33 mouse cellular contexts compared by ENCODE assay signal in genomic region chr8:13780536-13780935, GRCm38 (mm10). TPM values are rescaled to one million over a fixed set of nuclear protein-coding genes. Genes with fewer than 3 reads are reported as not detected.
DNase-seq lines count a peak whose midpoint lies in the region; ATAC-seq and TF ChIP-seq lines count a peak whose summit lies in the region.
"Had no signal": no experiment of that assay in that cellular context is flagged by ENCODE, and none has a peak within 500 bp of the region (broad histone marks: within the 10 kb centered on the region; RNA-seq: fewer than 3 reads in every experiment).

No protein-coding gene starts in this region.

- no peak overlapping the region for H3K4me3 ChIP-seq in CH12.LX (replicated peaks in 1 of 3; ENCODE audit: low read depth in 2 of 3, low read length in 2 of 3, poor library complexity in 1 of 3)
- H3K4me3 ChIP-seq: embryonic facial prominence, embryonic 12.5 days; forebrain, embryonic 12.5 days; gastrocnemius, adult 2 months; hindbrain, embryonic 10.5 days; kidney, embryonic 15.5 days; liver, embryonic 15.5 days; lung, embryonic 15.5 days; midbrain, embryonic 15.5 days; neural tube, embryonic 12.5 days had no signal

- intact Hi-C loops in heart, postnatal 36 days (cut with DNase I) = loop anchor here (10.0 kb wide), 1 partner anchor 496 kb away; the partner anchor contains the start of genes Dcun1d2 and Tmco3

- H3K4me2 ChIP-seq in CH12.LX (ENCODE audit: insufficient read depth, low read depth, poor library complexity, severe bottlenecking) = no peak overlapping the region
- H3K4me2 ChIP-seq: embryonic facial prominence, embryonic 12.5 days; forebrain, embryonic 12.5 days; heart, embryonic 11.5 days; kidney, embryonic 15.5 days; liver, embryonic 15.5 days; lung, embryonic 15.5 days; midbrain, embryonic 15.5 days; neural tube, embryonic 12.5 days had no signal

- no peaks in the 10 kb centered on the region for H3K79me2 ChIP-seq in CH12.LX (replicated peaks; ENCODE audit: control insufficient read depth, extremely low read depth, insufficient read depth, poor library complexity, severe bottlenecking)

- H3K4me1 ChIP-seq in CH12.LX (ENCODE audit: control insufficient read depth in 1 of 2, insufficient read depth in 2 of 2) = peaks cover 5 to 36% of the 10 kb centered on the region in 2 experiments; a peak in 3 of 4 replicates

- TF ChIP-seq RAD21 in CH12.LX (IDR thresholded peaks at IDR 0.05; ENCODE audit: low read depth, low read length) = no peak

- in situ Hi-C loops in CH12.LX (cut with MboI; ENCODE audit: low pct_ligation_motif_present, low pct_unique_long_range_greater_than_20kb, low sequenced_read_pairs) = loop anchor here (10.0 kb wide), 1 partner anchor 104 kb away; no protein-coding TSS in a partner anchor

- H3K9me3 ChIP-seq in CH12.LX (replicated peaks; ENCODE audit: low read length) = no peaks in the 10 kb centered on the region
- H3K9me3 ChIP-seq: embryonic facial prominence, embryonic 12.5 days; forebrain, embryonic 12.5 days; hindbrain, embryonic 10.5 days; kidney, embryonic 15.5 days; liver, embryonic 15.5 days; lung, embryonic 15.5 days; midbrain, embryonic 15.5 days; neural tube, embryonic 12.5 days had no signal

- DNase-seq in heart, adult 11 months = peak; percentile 75
- no peak for DNase-seq in heart, postnatal 36 days
- DNase-seq in CH12.LX (ENCODE audit: extremely low read depth) = peak; percentile 42
- DNase-seq in Muller cell, postnatal 12 days (ENCODE audit: inconsistent ontology term) = peak; percentile 11
- no peak for DNase-seq in cerebellum, postnatal 25 days
- DNase-seq: cerebellum, adult 18-20 months; cerebellum, postnatal 14 days; gastrocnemius, adult 2 months; kidney, postnatal 36 days; left cerebral cortex, postnatal 4 days; liver; lung, postnatal 36 days; retina, postnatal 1 day; right cerebral cortex, postnatal 25 days; spleen, adult 18-20 months; thymus, postnatal 25 days had no signal

- no peak for TF ChIP-seq POLR2A in CH12.LX (IDR thresholded peaks at IDR 0.05; ENCODE audit: low read depth, low read length)

- no peak overlapping the region for H3K9ac ChIP-seq in CH12.LX (ENCODE audit: insufficient read depth, low read depth)
- H3K9ac ChIP-seq: embryonic facial prominence, embryonic 12.5 days; forebrain, embryonic 12.5 days; kidney, embryonic 15.5 days; liver, embryonic 15.5 days; lung, embryonic 15.5 days; midbrain, embryonic 15.5 days; neural tube, embryonic 12.5 days had no signal

- dilution Hi-C loops in CH12.LX (cut with MboI; ENCODE audit: extremely low pct_ligation_motif_present, extremely low pct_unique_long_range_greater_than_20kb, low sequenced_read_pairs) = no loop called here

- no peak for TF ChIP-seq EP300 in CH12.LX (IDR thresholded peaks at IDR 0.05; ENCODE audit: low read length)

- no peak overlapping the region for H3K27ac ChIP-seq in CH12.LX (ENCODE audit: insufficient read depth, low read depth)
- H3K27ac ChIP-seq: embryonic facial prominence, embryonic 12.5 days; forebrain, embryonic 12.5 days; gastrocnemius, adult 2 months; hindbrain, embryonic 10.5 days; hindbrain, postnatal 0 days; kidney, embryonic 15.5 days; liver, embryonic 15.5 days; lung, embryonic 15.5 days; midbrain, embryonic 15.5 days; neural tube, embryonic 12.5 days had no signal

- peak; percentile 23; the same call in 1 of the 2 replicates for ATAC-seq in megakaryocyte progenitor cell, adult 5-6 weeks (replicated peaks; ENCODE audit: poor library complexity)
- ATAC-seq in cerebellum, adult (ENCODE audit: insufficient number of reproducible peaks, low FRiP score, low TSS enrichment) = no peak
- ATAC-seq: hindbrain, postnatal 0 days; intestine, postnatal 0 days; midbrain, embryonic 15.5 days had no signal

- TF ChIP-seq CTCF in CH12.LX (conservative IDR thresholded peaks at IDR 0.05 in 1 of 2, IDR thresholded peaks at IDR 0.05 in 1 of 2; ENCODE audit: low read depth in 2 of 2, low read length in 2 of 2) = no peak

- H3K27me3 ChIP-seq in CH12.LX (replicated peaks) = no peaks in the 10 kb centered on the region
- H3K27me3 ChIP-seq: embryonic facial prominence, embryonic 12.5 days; forebrain, embryonic 12.5 days; kidney, embryonic 15.5 days; liver, embryonic 15.5 days; lung, embryonic 15.5 days; midbrain, embryonic 15.5 days; neural tube, embryonic 12.5 days had no signal

- peaks cover 44 to 62% of the 10 kb centered on the region in 2 experiments for H3K36me3 ChIP-seq in CH12.LX (replicated peaks in 1 of 2; ENCODE audit: control insufficient read depth in 1 of 2, insufficient read depth in 1 of 2, low read length in 1 of 2)

TF ChIP-seq in CH12.LX, 34 proteins besides CTCF, POLR2A, EP300 and RAD21:
- TF ChIP-seq ZNF384 (IDR thresholded peaks at IDR 0.05; ENCODE audit: low read depth, low read length) (no peak), CHD2 (IDR thresholded peaks at IDR 0.05; ENCODE audit: low read length) (no peak), GABPA (IDR thresholded peaks at IDR 0.05; ENCODE audit: insufficient replicate concordance, low read depth, low read length) (no peak), UBTF (IDR thresholded peaks at IDR 0.05; ENCODE audit: low read depth, low read length) (no peak), ETS1 (conservative IDR thresholded peaks at IDR 0.05; ENCODE audit: low read depth, low read length) (no peak), ZC3H11A (IDR thresholded peaks at IDR 0.05; ENCODE audit: low read depth, low read length) (no peak), MAFK (IDR thresholded peaks at IDR 0.05; ENCODE audit: insufficient replicate concordance, low read length) (no peak; the same call in 1 of the 2 replicates), POLR2AphosphoS2 (IDR thresholded peaks at IDR 0.05; ENCODE audit: low read depth, low read length) (no peak), ZKSCAN1 (IDR thresholded peaks at IDR 0.05; ENCODE audit: borderline replicate concordance, low read depth, low read length) (no peak), MXI1 (IDR thresholded peaks at IDR 0.05; ENCODE audit: low read depth, low read length) (no peak), RCOR1 (conservative IDR thresholded peaks at IDR 0.05; ENCODE audit: low read depth, low read length) (no peak), USF2 (conservative IDR thresholded peaks at IDR 0.05; ENCODE audit: low read depth, low read length) (no peak)

RNA-seq across cellular contexts. Expression of gene Upf3a, which starts 4.9 kb away (rescaled TPM):
- 1 to 10 TPM; 7.9 to 8.3 TPM for total RNA-seq in heart, postnatal 36 days (2021)
- total RNA-seq in CH12.LX (2012; rRNA removed) (25.0 and 26.6 TPM in 2 replicates), CH12.LX (2014; rRNA removed) (16.4 and 18.1 TPM in 2 replicates)
- polyA plus RNA-seq in CH12.LX (2012; ENCODE audit: insufficient read length, low read depth) = 40.5 and 50.6 TPM in 2 replicates
- 17.4 and 24.1 TPM in 2 replicates for total RNA-seq in megakaryocyte progenitor cell, adult 5-6 weeks (2015)
- 26.0 and 26.6 TPM in 2 replicates for total RNA-seq in megakaryocyte progenitor cell, adult 5-6 weeks (2017)

RNA-seq across cellular contexts. Expression of gene Cdc16, which starts 23.1 kb away (rescaled TPM):
- 10 to 100 TPM; 31.9 to 33.6 TPM for total RNA-seq in heart, postnatal 36 days (2021)
- 55.6 and 57.9 TPM in 2 replicates for total RNA-seq in CH12.LX (2012; rRNA removed)
- 94.3 and 107 TPM in 2 replicates for total RNA-seq in CH12.LX (2014; rRNA removed)
- polyA plus RNA-seq in CH12.LX (2012; ENCODE audit: insufficient read length, low read depth) = 54.2 and 55.1 TPM in 2 replicates
- 105 and 118 TPM in 2 replicates for total RNA-seq in megakaryocyte progenitor cell, adult 5-6 weeks (2015)
- total RNA-seq in megakaryocyte progenitor cell, adult 5-6 weeks (2017) = 62.4 and 66.8 TPM in 2 replicates

RNA-seq across cellular contexts. Expression of gene AF366264, which starts 57.7 kb away (rescaled TPM):
- not detected for total RNA-seq in heart, postnatal 36 days (2021)
- total RNA-seq in CH12.LX (2012; rRNA removed) (not detected in 2 replicates), CH12.LX (2014; rRNA removed) (not detected in 2 replicates)
- polyA plus RNA-seq in CH12.LX (2012; ENCODE audit: insufficient read length, low read depth) = not detected in 2 replicates
- not detected in 2 replicates for total RNA-seq in megakaryocyte progenitor cell, adult 5-6 weeks (2015)
- not detected in 2 replicates for total RNA-seq in megakaryocyte progenitor cell, adult 5-6 weeks (2017)
- total RNA-seq: gastrocnemius, adult 2 months; hindbrain, postnatal 0 days; layer of hippocampus, postnatal 10 days; left cerebral cortex, adult 8-10 months; left cerebral cortex, postnatal 4 days; megakaryocyte-erythroid progenitor cell, adult 5-6 weeks had no signal
- polyA plus RNA-seq: embryonic facial prominence, embryonic 12.5 days; forebrain, embryonic 12.5 days; heart, embryonic 11.5 days; heart, postnatal 0 days; hindbrain, embryonic 10.5 days; hindbrain, postnatal 0 days; intestine, postnatal 0 days; kidney, embryonic 15.5 days; liver, embryonic 15.5 days; lung, embryonic 15.5 days; midbrain, embryonic 15.5 days; neural tube, embryonic 12.5 days had no signal

Comparison
In these comparisons a context has a peak if more than half of its experiments do, and no peak if none do; other contexts are left out.
1. DNase-seq: peak in heart, adult 11 months (single experiment), CH12.LX (single experiment) and Muller cell, postnatal 12 days (single experiment); none in heart, postnatal 36 days (0 of 2) and cerebellum, postnatal 25 days (0 of 2).